Mouse (Mus musculus) retina, adult 2 months (tissue): ENCODE results near the gene Lmod3.

ENCODE experiments used
- DNase-seq: peaks from one replicate; pipeline ENCODE4 v3.0.0-alpha.2; 2012; ENCODE audit warnings: low read depth, low spot score

The Lmod3 gene

GRCm38 (mm10) chr6:97252711-97253221, at the start of gene Lmod3:
TSS of gene Lmod3 (minus strand) at chr6:97252759.
- DNase-seq, result no peak

GRCm38 (mm10) chr6:97302303-97302702, 49.7 kb upstream of the Lmod3 start:
- DNase-seq, result no peak

- DNase-seq, result no peak
These were observed 48.1 kb upstream of the Lmod3 start for GRCm38 (mm10) chr6:97300659-97301058.

- no peak for DNase-seq
These were observed 47.6 kb upstream of the Lmod3 start for GRCm38 (mm10) chr6:97300180-97300579.

DNA sequence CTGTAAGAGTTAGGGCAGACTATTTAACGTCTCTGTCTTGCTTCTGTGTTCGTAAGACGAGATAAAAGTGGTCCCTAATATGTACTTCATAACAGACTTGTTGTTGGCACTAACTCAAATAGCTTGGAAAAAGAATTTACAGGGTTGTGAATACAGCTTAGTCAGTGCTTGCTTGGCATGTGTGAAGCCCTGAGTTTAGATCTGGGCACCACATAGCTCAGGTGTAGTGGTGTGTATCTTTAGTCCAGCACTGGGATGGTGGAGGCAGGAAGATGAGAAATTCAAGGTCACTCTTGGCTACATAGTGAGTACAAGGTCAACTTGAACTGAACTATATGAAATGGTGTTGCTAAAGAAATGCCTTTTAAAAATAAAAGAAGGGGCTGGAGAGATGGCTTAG, 44.6 kb upstream of the Lmod3 start:
- DNase-seq, result no peak

GRCm38 (mm10) chr6:97295866-97296527, 43.4 kb upstream of the Lmod3 start:
- DNase-seq, result no peak

DNA sequence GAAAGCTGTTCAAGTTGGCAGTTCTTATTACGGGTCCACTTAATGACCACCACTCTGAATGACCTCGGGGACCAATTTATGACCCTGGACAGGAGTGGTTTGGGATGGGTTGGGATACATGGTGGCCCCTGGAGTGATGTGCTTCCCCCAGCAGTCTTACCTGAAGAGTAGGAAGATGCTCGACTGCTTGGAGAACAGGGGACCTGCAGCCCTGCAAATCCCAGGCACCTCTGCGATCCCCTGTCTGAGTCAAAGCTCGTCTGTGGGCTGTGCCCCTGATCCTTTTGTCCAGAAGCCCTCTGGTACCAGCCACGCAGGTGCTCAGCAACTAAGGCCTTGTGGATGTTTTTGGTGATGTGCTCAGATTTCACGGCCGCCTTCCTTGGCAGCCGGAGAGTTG, 42.9 kb upstream of the Lmod3 start:
- no peak for DNase-seq

DNA sequence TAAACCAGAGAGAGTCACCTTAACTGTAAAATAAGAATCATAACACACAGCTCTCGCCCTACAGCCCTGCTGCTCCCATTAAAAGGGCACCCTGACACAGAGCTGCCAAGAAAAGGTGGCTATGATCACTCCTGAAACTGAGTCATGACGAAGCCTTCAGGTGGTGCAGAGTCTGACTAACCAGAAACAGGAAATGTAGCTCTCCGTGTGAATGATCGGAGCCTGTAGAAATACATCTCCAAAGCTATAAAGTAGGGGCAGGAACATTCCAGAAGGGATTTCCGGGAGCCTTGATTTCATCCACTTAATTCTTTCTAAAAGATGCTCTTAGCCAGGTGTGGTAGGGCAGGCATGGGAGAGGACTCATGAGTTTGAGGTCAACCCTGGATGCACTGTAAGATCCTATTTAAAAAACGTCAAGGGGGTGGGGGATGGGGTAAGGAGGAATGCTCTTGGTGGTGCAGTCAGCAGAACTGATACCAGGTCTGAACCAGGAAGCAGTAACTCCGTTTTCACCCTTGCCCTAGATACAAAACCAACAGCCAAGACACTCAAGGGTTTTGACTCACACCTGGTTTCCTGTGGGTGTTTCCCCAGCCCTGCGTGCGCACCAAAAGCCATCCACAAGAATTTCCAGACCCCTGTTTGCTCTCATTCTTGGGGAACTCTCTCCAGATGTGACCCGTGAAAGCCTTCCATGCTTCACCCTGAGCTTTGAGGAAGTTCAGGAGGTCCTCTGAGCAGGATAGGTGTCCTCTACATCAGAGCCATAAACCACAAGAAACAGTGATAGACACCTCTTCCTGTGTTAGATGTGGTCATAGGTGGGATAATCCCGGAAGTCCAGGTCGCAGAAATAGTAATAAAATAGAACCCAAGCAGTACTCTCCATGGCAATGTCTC, 41.4 kb upstream of the Lmod3 start:
- DNase-seq, result no peak

GRCm38 (mm10) chr6:97292894-97293293, 40.3 kb upstream of the Lmod3 start:
- DNase-seq, result no peak

GRCm38 (mm10) chr6:97292096-97292495, 39.5 kb upstream of the Lmod3 start:
- DNase-seq, result no peak

DNA sequence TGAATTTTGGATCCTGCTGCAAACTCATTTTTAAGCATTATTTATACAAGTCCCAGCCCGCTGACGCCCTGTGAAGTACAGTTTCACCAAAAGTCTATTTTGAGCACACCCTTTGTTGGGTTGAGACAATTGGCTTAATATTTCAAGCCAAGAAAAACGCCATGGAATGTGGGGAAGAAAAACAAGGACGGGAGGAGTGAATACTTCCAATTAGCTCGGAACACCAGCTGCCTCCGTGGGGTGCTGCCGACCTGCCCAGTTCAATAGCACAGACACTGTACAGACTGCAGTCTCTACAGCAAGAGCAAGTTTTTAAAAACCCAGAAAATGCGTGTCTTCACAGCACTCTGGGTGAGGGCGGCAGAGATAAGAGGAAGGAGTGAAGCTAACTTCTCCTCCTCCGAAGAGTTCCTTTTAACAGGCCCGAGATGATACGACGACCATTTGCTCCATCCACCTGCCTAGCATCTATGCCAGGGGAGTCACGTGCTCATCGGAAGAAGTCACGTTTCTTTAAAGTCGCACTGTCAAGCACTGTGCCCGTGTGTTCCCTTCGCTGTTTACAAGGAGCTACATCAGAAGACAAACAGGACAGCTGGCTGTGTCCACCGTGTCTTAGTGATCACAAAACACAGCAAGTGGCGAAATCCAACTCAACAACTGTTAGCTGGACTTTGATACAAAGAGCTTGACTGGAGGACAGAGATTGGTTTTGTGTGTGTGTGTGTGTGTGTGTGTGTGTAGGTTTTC, 38.8 kb upstream of the Lmod3 start:
- no peak for DNase-seq

DNA sequence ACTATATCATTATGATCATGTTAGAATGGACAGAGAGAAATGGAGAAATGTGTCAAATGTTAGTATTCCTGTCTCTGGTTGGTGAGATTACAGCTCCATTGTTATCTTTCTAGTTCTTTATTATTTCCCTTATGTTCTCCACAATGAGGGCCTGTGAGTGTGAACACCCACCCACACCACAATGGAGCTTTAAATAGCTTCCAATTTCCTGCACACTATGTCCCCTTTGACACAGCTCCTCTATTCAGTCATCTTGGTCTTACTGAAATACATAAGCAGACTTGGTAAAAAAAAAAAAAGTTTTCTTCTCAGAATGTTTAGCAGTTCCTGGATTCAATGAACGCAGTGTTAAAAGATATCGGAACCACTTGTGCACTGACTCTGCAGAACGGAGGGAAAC, 38.1 kb upstream of the Lmod3 start:
- DNase-seq, result no peak

DNA sequence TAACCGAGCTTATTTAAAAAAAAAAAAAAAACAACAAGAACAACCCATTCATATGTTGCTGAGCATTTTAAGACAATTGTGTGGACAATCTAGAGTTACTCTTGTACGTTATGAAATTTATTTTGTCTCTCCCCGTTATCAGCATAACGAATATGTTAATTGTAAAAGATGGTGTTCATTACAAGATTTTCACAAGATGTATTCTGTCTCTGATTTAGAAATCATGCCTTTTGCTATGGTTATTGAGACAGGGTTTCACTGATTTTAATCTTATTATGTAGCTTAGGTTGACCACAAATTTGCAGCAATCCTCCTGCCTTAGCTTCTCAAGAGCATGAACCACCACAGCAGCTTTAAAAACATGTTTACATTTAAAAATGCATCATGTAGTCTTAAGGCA, 37.3 kb upstream of the Lmod3 start:
- DNase-seq, result no peak

- no peak for DNase-seq
These were observed 36.8 kb upstream of the Lmod3 start for GRCm38 (mm10) chr6:97289316-97289820.

DNA sequence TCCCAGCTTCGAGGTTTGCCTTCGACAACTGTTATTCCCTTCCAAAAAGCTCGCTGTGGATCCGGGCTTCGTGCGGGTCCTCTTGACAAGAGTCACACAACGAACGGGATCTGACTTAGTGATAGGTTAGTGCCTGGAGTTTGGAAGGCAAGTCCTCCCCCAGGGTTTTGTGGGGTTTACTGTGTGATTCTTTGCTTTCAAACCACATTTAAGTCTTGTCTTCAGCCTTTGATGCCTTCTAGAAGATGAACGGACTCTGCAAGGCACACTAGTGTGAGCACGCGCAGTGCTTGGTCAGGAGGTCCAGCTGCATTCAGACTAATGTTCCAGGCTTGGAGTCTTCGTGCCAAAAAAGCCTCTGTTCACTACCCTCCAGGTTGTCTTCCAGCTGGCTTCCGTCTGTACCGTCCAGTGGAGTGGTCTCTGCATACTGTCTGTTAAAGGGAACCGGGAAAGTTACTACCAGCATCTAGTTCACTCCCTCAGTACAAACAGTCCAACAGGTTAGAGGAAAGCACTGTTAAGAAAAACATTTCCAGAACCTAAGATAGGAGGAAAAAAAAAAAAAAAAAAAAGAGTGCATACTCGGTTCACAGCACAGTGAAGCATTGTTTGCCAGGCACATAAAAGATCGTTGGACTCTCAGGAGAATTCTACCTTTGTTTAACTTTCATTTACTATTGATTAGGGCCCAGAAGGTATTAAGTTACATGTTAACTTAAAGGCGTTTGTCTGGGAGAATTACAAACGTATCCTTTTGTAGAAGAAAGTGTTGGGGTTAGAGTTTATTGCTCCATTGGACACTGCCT, 35.7 kb upstream of the Lmod3 start:
- DNase-seq, result no peak

- DNase-seq, result no peak
These were observed 33.8 kb upstream of the Lmod3 start for GRCm38 (mm10) chr6:97286332-97286731.

DNA sequence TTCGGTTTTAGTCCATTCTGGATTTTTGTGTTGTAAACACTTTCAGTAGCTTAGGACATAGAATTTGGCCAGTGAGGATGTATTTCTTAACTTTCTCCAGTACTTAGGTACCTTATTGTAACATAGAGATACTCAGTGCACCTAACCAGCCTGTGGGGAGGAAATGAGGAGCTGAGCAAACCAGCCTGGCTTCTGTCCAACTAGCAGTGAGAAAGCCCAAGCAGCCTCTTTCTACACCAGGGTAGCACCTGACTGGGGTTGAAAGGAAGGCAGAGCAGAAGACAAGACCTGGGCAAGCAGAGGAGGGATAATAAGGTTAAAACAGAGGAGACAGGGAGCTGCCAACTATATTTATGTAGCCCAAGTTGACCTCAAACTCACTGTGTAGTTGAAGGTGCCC, 31.1 kb upstream of the Lmod3 start:
- no peak for DNase-seq

DNA sequence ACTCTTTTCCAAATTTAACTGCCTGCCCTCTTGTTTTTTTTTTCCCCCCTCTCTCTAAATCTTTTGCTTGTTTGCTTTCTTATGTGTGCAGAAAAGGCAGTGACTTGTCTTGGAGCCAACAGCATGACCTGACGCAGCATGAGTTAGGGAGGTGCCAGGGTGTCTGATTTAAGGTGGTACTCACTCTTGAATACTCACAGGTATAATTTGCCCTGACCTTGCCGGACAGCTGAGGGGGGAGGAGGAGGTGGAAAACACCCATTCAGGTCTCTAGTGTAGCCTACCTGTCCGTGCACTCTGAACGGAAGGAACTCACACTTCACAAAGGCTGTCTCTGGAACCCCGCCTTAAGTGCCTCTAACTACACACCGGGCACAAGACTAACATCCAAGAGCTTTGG, 26.3 kb upstream of the Lmod3 start:
- no peak for DNase-seq

GRCm38 (mm10) chr6:97278014-97278787, 25.6 kb upstream of the Lmod3 start:
- peak; percentile 47 for DNase-seq

DNA sequence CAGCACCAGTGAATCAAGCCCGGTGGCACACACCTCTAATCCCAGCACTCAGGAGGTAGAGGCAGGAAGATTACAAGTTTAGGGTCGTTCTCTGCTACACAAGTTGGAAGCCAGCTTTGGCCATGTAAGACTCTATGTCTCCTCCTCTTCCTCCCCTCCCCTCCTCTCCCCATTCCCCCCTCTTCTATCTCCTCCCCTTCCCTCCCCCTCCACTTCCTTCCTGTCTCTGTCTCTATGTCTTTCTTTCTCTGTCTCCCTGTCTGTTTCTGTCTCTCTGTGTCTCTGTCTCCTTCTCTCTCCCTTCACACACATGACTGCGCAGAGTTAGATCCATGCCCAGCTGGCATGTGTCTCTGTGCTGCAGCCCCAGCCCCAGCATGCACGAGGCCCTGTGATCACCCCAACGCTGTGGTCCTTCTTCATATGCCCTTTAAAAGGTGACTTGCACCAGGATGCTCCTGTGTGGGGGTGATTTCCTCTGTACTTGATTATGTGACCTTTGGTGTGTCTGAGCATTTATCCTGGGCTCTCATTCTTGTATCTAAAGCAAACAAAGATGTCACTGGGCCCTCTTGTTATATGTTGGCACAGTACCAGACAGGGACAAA, 24.4 kb upstream of the Lmod3 start:
- DNase-seq, result no peak
